Mouse (Mus musculus) testis, adult 2 months (tissue): ENCODE results near the gene Lrrk1. TPM values are rescaled to one million over a fixed set of nuclear protein-coding genes. Genes with fewer than 3 reads are reported as not detected.
"Not testable (repeated sequence)": the region's sequence is repeated elsewhere in the genome, so short reads cannot be mapped to it uniquely, and the experiment has no call there.

Source experiments
- H3K27ac ChIP-seq: fragments of 200-500 bp; 2 replicates; pipeline ENCODE4 v1.5.1; 2012; ENCODE audit warnings: low read depth, low read length; ENCODE audit not compliant: control insufficient read depth, insufficient read depth
- H3K27me3 ChIP-seq: fragments of 200-500 bp; 2 replicates; pipeline ENCODE4 v1.6.1; 2012; ENCODE audit warnings: mild to moderate bottlenecking, low read length, moderate library complexity; ENCODE audit not compliant: control insufficient read depth, insufficient read depth
- H3K36me3 ChIP-seq: fragments of 200-500 bp; 2 replicates; pipeline ENCODE4 v1.6.1; 2012; ENCODE audit warnings: mild to moderate bottlenecking, low read length; ENCODE audit not compliant: control insufficient read depth, insufficient read depth
- H3K4me1 ChIP-seq: fragments of 200-500 bp; 2 replicates; pipeline ENCODE4 v1.6.1; 2012; ENCODE audit warnings: low read length; ENCODE audit not compliant: control insufficient read depth, insufficient read depth
- H3K4me3 ChIP-seq: fragments of 200-500 bp; 2 replicates; pipeline ENCODE4 v1.5.1; 2012; ENCODE audit warnings: low read depth, mild to moderate bottlenecking, low read length, moderate library complexity, mixed read lengths; ENCODE audit not compliant: control insufficient read depth
- CTCF ChIP-seq: fragments of 200-500 bp; IDR thresholded peaks from 2 replicates; pipeline ENCODE4 v1.5.1; 2012; ENCODE audit warnings: low read depth, mild to moderate bottlenecking, inconsistent platforms, low read length, moderate library complexity; ENCODE audit not compliant: control insufficient read depth, insufficient read depth, insufficient replicate concordance
- POLR2A ChIP-seq: fragments of 200-500 bp; IDR thresholded peaks from 2 replicates; pipeline ENCODE4 v1.6.1; 2012; ENCODE audit warnings: low read depth, mild to moderate bottlenecking, inconsistent platforms, low read length, moderate library complexity; ENCODE audit not compliant: control insufficient read depth
- polyA plus RNA-seq: library from polyadenylated mRNA; depleted of rRNA; stranded (reverse); fragments of >200 nt; gene quantifications from 2 replicates; pipeline ENCODE4 v1.2.3, GENCODE M21; 2012

Lrrk1 gene
- polyA plus RNA-seq, 1 experiment = 2.3 TPM

GRCm38 (mm10) chr7:66194511-66194910 lies 193.6 kb downstream of the Lrrk1 start:
- no peak overlapping the region for H3K27ac ChIP-seq
- no peak overlapping the region for H3K4me3 ChIP-seq
- H3K4me1 ChIP-seq = peaks cover 8% of the 10 kb centered on the region
- TF ChIP-seq CTCF (no peak), POLR2A (no peak)
- H3K36me3 ChIP-seq = no peaks in the 10 kb centered on the region
- no peaks in the 10 kb centered on the region for H3K27me3 ChIP-seq

- not testable (repeated sequence) for H3K27ac ChIP-seq, H3K4me3 ChIP-seq, H3K36me3 ChIP-seq, H3K4me1 ChIP-seq, H3K27me3 ChIP-seq
Observed at GRCm38 (mm10) chr7:66190385-66190784, 197.8 kb downstream of the Lrrk1 start.

- H3K27ac ChIP-seq = no peak overlapping the region
Observed at GRCm38 (mm10) chr7:66187581-66188231, 200.4 kb downstream of the Lrrk1 start.

GRCm38 (mm10) chr7:66185370-66185769 lies 202.8 kb downstream of the Lrrk1 start:
- no peaks in the 10 kb centered on the region for H3K4me1 ChIP-seq
- H3K27me3 ChIP-seq = no peaks in the 10 kb centered on the region
- TF ChIP-seq POLR2A (no peak), CTCF (no peak)
- no peak overlapping the region for H3K27ac ChIP-seq
- no peaks in the 10 kb centered on the region for H3K36me3 ChIP-seq
- no peak overlapping the region for H3K4me3 ChIP-seq

More at GRCm38 (mm10) chr7:66187581-66188231, 200.4 kb downstream of the Lrrk1 start:
- Histone ChIP-seq H3K27me3 (no peaks in the 10 kb centered on the region), H3K4me3 (no peak overlapping the region), H3K4me1 (no peaks in the 10 kb centered on the region), H3K36me3 (no peaks in the 10 kb centered on the region)
- TF ChIP-seq CTCF (no peak), POLR2A (no peak)

- Histone ChIP-seq H3K4me1 (no peaks in the 10 kb centered on the region), H3K4me3 (no peak overlapping the region), H3K27me3 (no peaks in the 10 kb centered on the region), H3K36me3 (no peaks in the 10 kb centered on the region), H3K27ac (no peak overlapping the region)
- TF ChIP-seq POLR2A (no peak), CTCF (no peak)
Observed at GRCm38 (mm10) chr7:66184026-66184425, 204.1 kb downstream of the Lrrk1 start.

GRCm38 (mm10) chr7:66183404-66183803 lies 204.7 kb downstream of the Lrrk1 start:
- H3K27me3 ChIP-seq = no peaks in the 10 kb centered on the region
- no peaks in the 10 kb centered on the region for H3K36me3 ChIP-seq
- H3K4me1 ChIP-seq = no peaks in the 10 kb centered on the region
- no peak for TF ChIP-seq CTCF
- TF ChIP-seq POLR2A = no peak
- no peak overlapping the region for H3K4me3 ChIP-seq
- H3K27ac ChIP-seq = no peak overlapping the region

- no peaks in the 10 kb centered on the region for H3K27me3 ChIP-seq
- no peak for TF ChIP-seq POLR2A
- no peak for TF ChIP-seq CTCF
- H3K27ac ChIP-seq = no peak overlapping the region
- H3K36me3 ChIP-seq = no peaks in the 10 kb centered on the region
- H3K4me1 ChIP-seq = no peaks in the 10 kb centered on the region
- H3K4me3 ChIP-seq = no peak overlapping the region
Observed at GRCm38 (mm10) chr7:66182075-66182715, 206.0 kb downstream of the Lrrk1 start.
